Mouse (Mus musculus) hindbrain, embryonic 11.5 days (tissue): ENCODE measurements at regions not wholly inside any gene's neighbourhood (a gene's known extent, or its start where the extent isn't known, plus 50 kb on each side); places are given as distances from the start of the nearest gene placed in this dataset.

Experiments
- ATAC-seq: fragments of 200-750 bp; cut with Nextera tagmentation; 2 replicates; pipeline ENCODE4 v1.8.0; 2017; ENCODE audit warnings: mild to moderate bottlenecking, moderate TSS enrichment, moderate library complexity; ENCODE audit not compliant: low FRiP score
- DNase-seq: peaks from one replicate; pipeline ENCODE4 v3.0.0-alpha.2; 2015; ENCODE audit warnings: low spot score
- H3K27ac ChIP-seq: fragments of 300-500 bp; sonication (generic); 2 replicates; pipeline ENCODE4 v1.5.1; 2014; ENCODE audit warnings: mild to moderate bottlenecking, low read depth, low read length
- H3K27me3 ChIP-seq: fragments of 300-500 bp; sonication (generic); 2 replicates; pipeline ENCODE4 v1.6.1; 2014; ENCODE audit warnings: mild to moderate bottlenecking, low read length, moderate library complexity, mixed read lengths; ENCODE audit not compliant: control insufficient read depth, insufficient read depth
- H3K36me3 ChIP-seq: fragments of 300-500 bp; sonication (generic); 2 replicates; pipeline ENCODE4 v1.6.1; 2014; ENCODE audit warnings: mild to moderate bottlenecking, low read length, moderate library complexity, mixed read lengths; ENCODE audit not compliant: control insufficient read depth, insufficient read depth
- H3K4me1 ChIP-seq: fragments of 300-500 bp; sonication (generic); replicated peaks from 2 replicates; pipeline ENCODE4 v1.6.1; 2014; ENCODE audit warnings: low read length, mixed read lengths; ENCODE audit not compliant: control insufficient read depth, insufficient read depth
- H3K4me2 ChIP-seq: fragments of 300-500 bp; sonication (generic); replicated peaks from 2 replicates; pipeline ENCODE4 v1.6.1; 2014; ENCODE audit warnings: mild to moderate bottlenecking, low read depth, low read length
- H3K4me3 ChIP-seq: fragments of 300-500 bp; sonication (generic); 2 replicates; pipeline ENCODE4 v1.5.1; 2014; ENCODE audit warnings: low read depth, low read length
- H3K9ac ChIP-seq: fragments of 300-500 bp; sonication (generic); 2 replicates; pipeline ENCODE4 v1.6.1; 2014; ENCODE audit warnings: low read depth, low read length
- H3K9me3 ChIP-seq: fragments of 300-500 bp; sonication (generic); 2 replicates; pipeline ENCODE4 v1.6.1; 2016; ENCODE audit warnings: low read length; ENCODE audit not compliant: control insufficient read depth
- WGBS: fragments of 180-500 bp; shearing (Covaris S2); extraction: QIAGEN DNeasy Blood & Tissue Kit; methylation state at CpG from one replicate; pipeline ENCODE4 v1.1.7; 2014; 5-methylcytosine and 5-hydroxymethylcytosine counted together

DNA sequence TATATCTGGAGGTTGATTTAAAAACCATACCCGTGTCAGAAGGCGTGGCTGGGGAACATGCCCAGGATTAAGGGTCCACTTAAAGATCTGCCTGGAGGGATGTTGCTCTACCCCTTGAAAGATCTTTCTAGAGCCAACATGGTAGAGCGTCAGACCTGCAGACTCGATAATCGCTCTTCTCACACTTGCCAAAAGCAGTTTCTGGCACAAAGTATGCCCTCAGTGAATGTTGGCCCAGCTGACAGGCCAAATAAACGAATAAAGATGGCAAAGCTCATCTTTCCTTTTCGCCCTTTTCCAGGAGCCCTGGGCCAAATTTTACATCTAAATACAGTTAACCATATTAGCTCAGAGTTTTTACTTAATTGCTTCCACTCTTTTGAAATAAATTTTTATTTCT lies 118.4 kb upstream of the Gsc start:
- no peak overlapping the region for H3K4me3 ChIP-seq
- H3K9me3 ChIP-seq: no peaks in the 10 kb centered on the region
- no peak overlapping the region for H3K4me2 ChIP-seq
- H3K9ac ChIP-seq: no peak overlapping the region
- H3K4me1 ChIP-seq: peaks cover 2% of the 10 kb centered on the region; the same call in 1 of the 2 replicates
- no peaks in the 10 kb centered on the region for H3K36me3 ChIP-seq
- no peaks in the 10 kb centered on the region for H3K27me3 ChIP-seq
- no peak for ATAC-seq
- 87% methylated on average over 7 of the region's 7 CpGs for WGBS
- DNase-seq: no peak
- no peak overlapping the region for H3K27ac ChIP-seq

DNA sequence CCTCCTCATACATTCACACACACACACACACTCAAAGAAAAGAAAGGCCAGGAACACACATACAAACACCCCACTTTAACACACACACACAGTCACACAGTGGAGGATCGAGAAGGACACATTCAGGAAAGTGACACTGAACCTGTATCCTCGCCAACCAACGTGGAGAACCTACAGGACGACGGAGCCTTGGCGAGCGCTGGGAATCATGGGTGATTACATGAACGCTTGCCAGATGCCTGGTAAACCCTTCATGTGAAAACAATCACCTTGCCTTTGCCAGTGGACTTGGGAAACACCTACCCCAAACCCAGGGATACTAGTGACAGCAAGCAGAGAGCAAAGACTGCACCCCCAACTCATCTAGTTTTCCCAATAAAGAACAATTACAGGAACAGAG lies 117.2 kb upstream of the Gsc start:
- ATAC-seq: no peak
- H3K4me3 ChIP-seq: no peak overlapping the region
- H3K9ac ChIP-seq: no peak overlapping the region
- H3K4me2 ChIP-seq: no peak overlapping the region
- no peak for DNase-seq
- peaks cover 2% of the 10 kb centered on the region; the same call in 1 of the 2 replicates for H3K4me1 ChIP-seq
- no peak overlapping the region for H3K27ac ChIP-seq
- no peaks in the 10 kb centered on the region for H3K36me3 ChIP-seq
- H3K9me3 ChIP-seq: no peaks in the 10 kb centered on the region
- WGBS: 92% methylated on average over 8 of the region's 8 CpGs
- no peaks in the 10 kb centered on the region for H3K27me3 ChIP-seq

DNA sequence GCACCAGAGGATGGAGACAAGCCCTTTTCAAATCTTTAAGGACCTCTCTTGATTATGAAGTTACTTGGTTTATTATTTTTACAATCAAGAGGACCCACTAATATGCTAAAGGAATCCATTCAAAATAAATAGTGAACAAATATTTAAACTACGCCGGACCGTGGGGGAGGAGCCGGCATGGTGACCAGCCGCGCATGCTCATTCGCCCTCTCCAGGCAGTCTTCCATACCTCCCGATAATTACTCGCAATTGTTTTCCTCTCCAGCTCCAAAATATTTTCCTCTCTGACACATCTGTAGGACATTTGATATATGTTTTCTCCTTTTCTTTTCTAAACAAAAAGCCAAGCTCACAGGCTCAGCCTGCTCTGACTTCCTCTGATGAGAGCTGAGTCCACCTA lies 111.3 kb upstream of the Gsc start:
- no peaks in the 10 kb centered on the region for H3K9me3 ChIP-seq
- no peaks in the 10 kb centered on the region for H3K36me3 ChIP-seq
- no peak overlapping the region for H3K9ac ChIP-seq
- H3K4me1 ChIP-seq: 0 out of 2 replicates have a peak, but pooled peaks cover 2% of the 10 kb centered on the region
- ATAC-seq (no peak), DNase-seq (no peak)
- H3K27ac ChIP-seq: no peak overlapping the region
- WGBS: 67% methylated on average over 9 of the region's 9 CpGs
- H3K4me3 ChIP-seq: no peak overlapping the region
- no peak overlapping the region for H3K4me2 ChIP-seq
- no peaks in the 10 kb centered on the region for H3K27me3 ChIP-seq

DNA sequence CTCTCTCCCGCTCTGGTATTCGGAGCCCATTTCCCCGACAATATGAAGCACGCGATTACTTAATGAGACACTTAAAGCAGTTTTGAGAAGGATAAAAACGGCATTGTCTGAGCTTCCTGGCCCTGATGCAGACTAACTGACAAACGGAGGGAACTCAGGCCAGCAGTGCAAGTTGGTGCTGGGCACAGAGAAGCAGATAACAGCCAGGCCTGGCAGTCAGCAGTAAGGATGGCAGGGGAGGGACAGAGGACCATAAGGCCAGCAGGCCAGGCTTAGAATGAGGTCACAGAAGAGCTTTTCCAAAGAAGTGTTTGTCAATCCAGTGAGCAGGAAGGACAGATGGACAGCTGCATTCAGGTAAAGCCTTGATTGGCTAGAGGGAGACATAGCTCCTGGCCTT lies 107.7 kb upstream of the Gsc start:
- Histone ChIP-seq H3K27me3 (no peaks in the 10 kb centered on the region), H3K4me3 (no peak overlapping the region), H3K9me3 (no peaks in the 10 kb centered on the region), H3K27ac (no peak overlapping the region), H3K4me2 (no peak overlapping the region), H3K4me1 (no peaks in the 10 kb centered on the region), H3K36me3 (no peaks in the 10 kb centered on the region), H3K9ac (no peak overlapping the region)
- ATAC-seq (no peak), DNase-seq (no peak)
- WGBS: 83% methylated on average over 7 of the region's 7 CpGs

DNA sequence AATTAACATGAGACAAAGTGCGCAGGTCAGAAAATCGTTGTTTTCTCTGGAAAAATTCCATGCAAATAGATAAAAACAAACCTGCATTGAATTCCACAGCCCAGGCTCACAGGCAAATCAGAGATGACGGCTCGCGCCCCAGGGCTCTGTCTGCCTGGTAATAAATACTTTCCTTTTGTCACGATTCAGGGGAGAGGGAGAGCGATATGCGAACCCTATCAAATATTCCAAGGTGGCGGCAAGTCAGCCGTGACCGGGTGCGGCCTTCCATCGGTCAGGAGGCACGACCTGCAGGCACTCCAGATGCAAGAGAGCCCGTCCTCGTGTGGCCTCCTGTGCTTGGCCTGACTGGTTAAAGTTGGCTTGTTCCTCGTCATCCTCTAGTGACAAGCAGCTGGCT lies 94.5 kb upstream of the Gsc start:
- H3K4me2 ChIP-seq: no peak overlapping the region
- H3K9me3 ChIP-seq: no peaks in the 10 kb centered on the region
- H3K4me3 ChIP-seq: no peak overlapping the region
- H3K9ac ChIP-seq: no peak overlapping the region
- WGBS: 74% methylated on average over 17 of the region's 17 CpGs
- no peaks in the 10 kb centered on the region for H3K27me3 ChIP-seq
- ATAC-seq (no peak), DNase-seq (no peak)
- no peaks in the 10 kb centered on the region for H3K4me1 ChIP-seq
- no peak overlapping the region for H3K27ac ChIP-seq
- H3K36me3 ChIP-seq: no peaks in the 10 kb centered on the region

DNA sequence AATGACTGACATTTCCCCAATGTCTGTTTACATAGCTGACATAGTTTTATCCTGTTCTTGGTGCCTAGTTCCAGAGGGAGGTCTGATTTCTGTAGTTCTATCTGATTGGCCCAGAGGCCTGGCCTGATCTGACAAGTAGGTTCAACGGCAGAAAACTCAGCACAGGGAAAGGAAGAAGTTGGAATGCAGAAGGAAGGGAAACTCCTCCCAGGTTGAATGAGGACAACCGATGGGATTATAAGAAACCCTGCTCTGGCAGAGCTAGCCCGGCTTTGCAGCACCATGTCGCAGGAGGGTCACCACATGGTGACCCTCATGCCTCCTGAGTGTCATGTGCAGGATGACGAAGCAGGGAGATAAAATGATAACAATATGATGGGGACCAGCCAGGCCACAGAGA lies 89.8 kb upstream of the Gsc start:
- H3K9ac ChIP-seq: no peak overlapping the region
- no peaks in the 10 kb centered on the region for H3K4me1 ChIP-seq

DNA sequence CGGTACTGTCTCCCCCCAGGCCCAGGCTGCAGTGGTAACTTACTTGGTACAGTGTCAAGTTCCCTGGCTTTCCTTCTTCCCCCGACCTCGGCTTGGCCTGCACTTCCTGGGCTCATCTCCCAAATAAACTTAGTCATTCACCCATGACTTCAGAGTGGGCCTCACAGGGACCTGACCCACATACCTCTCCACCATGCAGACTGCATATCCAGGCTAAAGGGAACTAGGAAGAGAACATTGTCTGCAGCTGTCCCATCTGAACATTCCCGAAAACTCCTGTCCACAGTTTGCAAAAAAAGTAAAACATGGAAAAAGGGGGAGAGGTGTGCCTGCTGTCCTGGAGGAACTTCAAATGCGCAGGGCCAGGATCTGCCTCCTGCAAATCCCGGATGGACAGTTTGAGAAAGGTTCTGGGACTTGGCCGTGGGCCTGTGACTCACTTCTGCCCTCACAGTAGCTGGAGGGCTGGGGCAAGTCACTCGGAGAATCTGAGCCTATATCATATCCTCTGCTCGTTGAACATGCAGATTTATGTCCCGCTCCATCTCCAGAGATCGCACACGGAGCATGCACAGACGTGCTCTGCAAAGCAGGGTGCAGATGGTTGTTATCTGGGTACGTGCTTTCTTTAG lies 87.9 kb upstream of the Gsc start:
- H3K9me3 ChIP-seq: no peaks in the 10 kb centered on the region

More for the DNA sequence above, 89.8 kb upstream of the Gsc start:
- no peak overlapping the region for H3K4me2 ChIP-seq
- 69% methylated on average over 5 of the region's 5 CpGs for WGBS
- no peaks in the 10 kb centered on the region for H3K9me3 ChIP-seq
- no peak overlapping the region for H3K4me3 ChIP-seq
- no peak for DNase-seq
- no peaks in the 10 kb centered on the region for H3K36me3 ChIP-seq
- no peak overlapping the region for H3K27ac ChIP-seq
- H3K27me3 ChIP-seq: no peaks in the 10 kb centered on the region
- no peak for ATAC-seq

DNA sequence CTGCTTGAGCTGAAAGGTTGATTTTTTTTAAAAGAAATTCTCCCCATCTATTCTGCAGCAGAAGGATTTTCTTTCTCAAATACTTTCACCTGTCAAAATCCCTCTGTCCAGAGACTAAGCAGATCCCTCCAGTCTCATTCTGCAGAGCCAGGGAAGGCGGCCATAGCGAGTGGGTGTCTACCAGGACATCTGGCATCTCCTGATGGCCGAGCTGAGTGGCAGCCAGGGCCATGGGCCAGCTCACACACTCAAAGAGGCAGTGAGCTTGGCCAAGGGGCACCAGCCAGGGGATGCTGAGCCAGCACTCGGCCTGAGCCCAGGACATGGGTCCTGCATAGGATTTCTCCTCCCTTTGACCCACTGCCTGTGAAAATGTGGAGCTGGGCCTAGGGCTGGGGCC lies 84.6 kb upstream of the Gsc start:
- no peaks in the 10 kb centered on the region for H3K36me3 ChIP-seq
- no peak overlapping the region for H3K4me2 ChIP-seq
- H3K9ac ChIP-seq: no peak overlapping the region
- H3K9me3 ChIP-seq: no peaks in the 10 kb centered on the region
- WGBS: 67% methylated on average over 4 of the region's 4 CpGs
- no peaks in the 10 kb centered on the region for H3K4me1 ChIP-seq
- no peaks in the 10 kb centered on the region for H3K27me3 ChIP-seq
- no peak overlapping the region for H3K27ac ChIP-seq
- no peak overlapping the region for H3K4me3 ChIP-seq
- ATAC-seq (no peak), DNase-seq (no peak)

More for the DNA sequence above, 87.9 kb upstream of the Gsc start:
- Histone ChIP-seq H3K4me1 (no peaks in the 10 kb centered on the region), H3K27me3 (no peaks in the 10 kb centered on the region), H3K36me3 (no peaks in the 10 kb centered on the region), H3K4me3 (no peak overlapping the region), H3K27ac (no peak overlapping the region), H3K4me2 (no peak overlapping the region), H3K9ac (no peak overlapping the region)
- ATAC-seq (no peak), DNase-seq (no peak)
- 71% methylated on average over 14 of the region's 14 CpGs for WGBS

DNA sequence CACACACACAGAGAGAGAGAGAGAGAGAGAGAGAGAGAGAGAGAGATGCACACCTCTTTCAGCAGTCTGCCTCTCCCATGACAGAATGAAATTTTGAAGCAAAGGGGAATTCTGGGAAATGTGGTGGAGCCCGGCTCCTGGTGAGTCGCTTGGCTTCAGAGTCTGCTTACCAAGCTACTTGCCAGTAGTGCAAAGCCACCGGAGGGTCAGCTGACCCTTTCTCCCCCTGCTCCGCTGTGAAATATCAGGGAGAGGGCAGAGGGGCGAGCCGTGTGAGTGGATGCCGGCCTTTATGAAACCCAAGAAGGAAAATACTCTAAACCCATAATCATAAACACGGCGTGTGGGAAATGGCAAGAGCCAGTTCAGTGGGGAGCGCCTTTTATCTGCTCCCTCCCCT lies 84.2 kb upstream of the Gsc start:
- H3K36me3 ChIP-seq: no peaks in the 10 kb centered on the region

More for the DNA sequence above, 84.2 kb upstream of the Gsc start:
- Histone ChIP-seq H3K9me3 (no peaks in the 10 kb centered on the region), H3K4me1 (no peaks in the 10 kb centered on the region), H3K27ac (no peak overlapping the region), H3K4me3 (no peak overlapping the region), H3K27me3 (no peaks in the 10 kb centered on the region), H3K9ac (no peak overlapping the region), H3K4me2 (no peak overlapping the region)
- 83% methylated on average over 10 of the region's 10 CpGs for WGBS
- no peak for DNase-seq
- no peak for ATAC-seq
